Mouse (Mus musculus) T-helper 17 cell (primary cell): ENCODE measurements around the gene Arsb.

Source experiments
- in situ Hi-C, 2 experiments: fragments of 300-600 bp; cut with MboI, MseI; formaldehyde crosslinking; loops; 1 replicate in 1 of 2; 2 replicates in 1 of 2; pipeline ENCODE4 v1.15.1; 2025; ENCODE audit warnings: high pct_unique_total_duplicates in 2 of 2

The Arsb gene

DNA sequence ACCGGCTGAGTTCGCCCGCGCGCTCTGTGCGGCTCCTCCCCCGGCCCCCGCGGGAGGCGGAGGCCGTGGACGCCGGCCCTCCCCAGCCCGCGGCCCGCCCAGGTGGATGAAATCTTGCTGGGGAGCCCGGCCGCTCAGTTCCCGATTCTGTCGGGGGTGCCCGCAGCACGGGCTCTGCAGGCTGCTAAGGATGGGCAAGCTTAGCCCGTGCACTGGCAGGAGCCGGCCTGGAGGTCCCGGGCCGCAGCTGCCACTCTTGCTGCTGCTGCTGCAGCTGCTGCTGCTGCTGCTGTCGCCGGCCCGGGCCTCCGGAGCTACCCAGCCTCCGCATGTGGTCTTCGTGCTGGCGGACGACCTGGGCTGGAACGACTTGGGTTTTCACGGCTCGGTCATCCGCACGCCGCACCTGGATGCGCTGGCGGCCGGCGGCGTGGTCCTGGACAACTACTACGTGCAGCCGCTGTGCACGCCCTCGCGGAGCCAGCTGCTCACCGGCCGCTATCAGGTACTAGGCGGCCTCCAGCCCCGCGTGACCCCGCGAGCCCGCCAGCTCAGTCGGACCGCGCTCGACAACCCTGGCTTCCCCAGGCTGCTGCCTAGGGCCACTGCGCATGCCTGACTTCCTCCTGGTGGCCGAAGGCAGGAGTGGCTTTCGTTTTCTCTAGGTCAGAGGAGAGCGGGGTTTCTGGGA lies at the start of gene Arsb:
Gene Arsb, plus strand, starts transcription at position 43 of the 691 bp plus-strand sequence.
- in situ Hi-C loops = loop anchor here in 1 of 2 experiments (10.0 kb wide), 1 partner anchor 427 kb away; no protein-coding TSS in a partner anchor

DNA sequence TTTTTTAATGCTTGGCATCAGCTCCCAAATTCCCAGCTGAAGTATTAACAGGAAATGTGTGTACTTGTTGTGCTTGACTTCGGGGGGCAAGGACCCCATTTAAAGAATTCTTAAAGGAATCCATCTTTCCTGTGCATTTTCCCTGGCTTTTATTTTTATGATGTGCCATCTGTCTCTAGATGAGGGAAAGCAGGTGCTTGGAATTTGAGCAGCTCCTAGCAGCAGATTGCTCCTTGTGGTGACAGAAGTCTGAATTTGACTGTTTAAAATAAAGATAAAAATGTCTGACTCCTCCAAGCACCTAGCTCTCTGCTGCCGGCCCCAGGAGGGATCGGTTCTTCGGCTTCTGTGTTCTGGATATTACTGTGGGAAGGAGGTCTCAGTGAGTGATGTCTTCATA lies 49.5 kb upstream of the Arsb start:
- in situ Hi-C loops = loop anchor here in 1 of 2 experiments (25.0 kb wide), 1 partner anchor 1135 kb away; the partner anchor contains the start of gene Spz1

DNA sequence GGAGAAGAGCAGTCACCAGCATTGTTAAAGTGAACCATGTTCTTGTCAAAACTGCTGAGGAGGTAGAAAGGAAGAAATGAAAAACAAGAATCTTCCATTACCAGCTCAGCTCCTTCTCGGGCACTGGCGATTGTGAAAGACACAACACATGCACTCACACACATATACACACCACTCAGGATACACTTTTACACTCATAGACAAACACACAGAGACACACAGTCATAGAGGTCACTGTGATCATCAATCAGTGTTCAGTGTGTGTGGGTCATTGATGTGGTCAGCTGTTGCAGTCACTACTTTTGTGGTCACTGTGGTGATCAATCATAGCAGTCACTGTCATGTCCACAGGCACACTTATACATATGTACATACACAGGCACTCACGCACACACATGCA lies 48.0 kb upstream of the Arsb start:
- in situ Hi-C loops = loop anchor here in 1 of 2 experiments (25.0 kb wide), 1 partner anchor 1136 kb away; the partner anchor contains the start of gene Spz1

DNA sequence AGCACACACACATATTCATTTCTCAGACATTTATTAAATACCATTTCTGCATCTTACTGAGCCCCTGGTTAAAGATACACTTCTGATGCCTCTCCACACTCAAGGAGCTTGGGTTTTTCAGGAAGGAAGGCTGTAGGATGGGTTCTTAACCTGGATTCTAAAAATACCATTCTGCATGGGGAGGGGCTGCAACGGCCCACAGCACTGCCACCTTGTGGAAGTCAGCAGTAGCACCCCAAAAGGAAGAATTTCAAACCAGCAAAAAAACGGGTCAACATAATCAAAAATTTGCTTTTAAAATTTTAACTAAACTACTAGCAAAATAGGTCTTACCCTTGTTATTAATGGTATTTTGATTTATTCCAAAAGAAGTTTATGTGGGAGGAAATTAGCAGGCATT lies 47.2 kb upstream of the Arsb start:
- in situ Hi-C loops = loop anchor here in 1 of 2 experiments (25.0 kb wide), 1 partner anchor 1137 kb away; the partner anchor contains the start of gene Spz1

DNA sequence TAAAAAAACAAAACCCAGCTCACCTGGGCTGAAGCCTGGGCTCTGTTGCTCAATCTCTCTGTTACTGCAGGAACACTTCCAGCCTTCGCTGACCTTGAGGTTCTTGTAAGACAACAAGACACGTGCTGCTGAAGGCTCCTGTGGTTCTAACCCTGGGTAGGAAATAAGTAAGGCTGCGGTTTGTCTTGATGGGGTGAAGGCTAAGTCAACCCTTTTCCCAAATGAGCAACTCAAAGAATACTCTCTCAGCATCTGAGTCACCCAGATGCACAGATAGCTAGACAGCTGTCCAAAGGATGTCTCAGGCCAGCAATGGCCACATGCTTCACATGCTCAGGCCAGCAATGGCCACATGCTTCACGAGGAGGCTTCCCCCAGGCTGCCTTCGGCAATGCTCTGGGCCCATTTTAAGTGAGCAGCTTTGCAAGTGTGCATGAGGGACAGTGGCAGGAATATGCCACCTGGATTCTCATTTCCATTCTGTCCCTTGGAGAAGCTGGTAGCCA lies 36.2 kb upstream of the Arsb start:
- in situ Hi-C loops = no loop called here

DNA sequence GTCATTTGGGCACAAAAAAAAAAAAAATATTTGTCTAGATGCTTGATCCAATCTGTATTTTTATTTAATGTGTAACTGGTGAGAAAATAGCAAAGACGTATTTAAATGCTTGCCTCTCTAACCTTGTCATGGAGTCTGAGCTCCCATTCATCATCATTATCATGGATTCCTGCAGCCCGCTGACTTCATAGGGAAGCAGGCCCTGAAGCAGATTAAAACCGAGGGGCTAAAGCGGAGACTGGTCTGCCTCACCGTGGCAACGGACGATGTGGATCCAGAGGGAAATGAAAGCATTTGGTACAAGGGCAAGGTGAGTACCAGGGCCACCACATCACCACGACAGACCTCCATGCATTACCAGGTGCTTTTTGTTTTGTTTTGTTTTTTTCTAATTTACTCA lies 27.3 kb upstream of the Arsb start:
- in situ Hi-C loops = no loop called here

DNA sequence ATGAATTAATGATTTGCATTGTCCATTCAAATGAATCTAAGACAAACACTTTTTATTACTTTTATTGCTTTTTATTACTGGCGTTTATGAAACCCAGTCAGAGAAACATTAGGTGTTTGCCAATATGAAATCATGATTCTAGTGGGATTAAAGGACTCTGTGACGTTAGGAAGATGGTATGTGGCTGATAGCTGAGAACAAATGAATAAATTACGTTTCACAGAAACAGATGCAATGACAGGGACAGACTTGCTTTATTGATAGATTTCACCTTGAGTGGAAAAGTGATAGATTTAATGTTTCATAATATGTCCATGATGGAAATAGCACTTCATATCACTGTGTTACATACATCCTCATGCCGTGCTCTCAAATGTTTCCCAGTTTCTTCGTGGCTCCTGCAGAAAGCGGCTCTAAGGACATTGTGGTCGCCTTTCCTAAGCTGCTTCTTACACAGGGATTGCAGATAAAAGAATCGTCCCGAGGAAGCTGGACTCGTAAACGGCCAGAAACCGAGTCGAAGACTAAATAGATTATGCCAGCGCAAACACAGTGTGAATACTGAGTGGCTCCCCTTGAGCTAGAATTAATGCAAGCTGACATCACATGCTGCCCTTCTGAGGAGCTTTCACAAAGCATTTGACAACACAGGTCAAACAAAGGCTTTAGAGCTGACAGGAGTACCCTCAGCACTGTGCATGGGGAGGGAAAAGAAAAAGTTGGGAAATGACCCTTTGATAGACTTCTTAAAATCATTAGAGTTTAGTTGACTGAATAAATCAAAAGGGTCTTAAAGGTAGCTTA lies 18.6 kb upstream of the Arsb start:
- in situ Hi-C loops = no loop called here

DNA sequence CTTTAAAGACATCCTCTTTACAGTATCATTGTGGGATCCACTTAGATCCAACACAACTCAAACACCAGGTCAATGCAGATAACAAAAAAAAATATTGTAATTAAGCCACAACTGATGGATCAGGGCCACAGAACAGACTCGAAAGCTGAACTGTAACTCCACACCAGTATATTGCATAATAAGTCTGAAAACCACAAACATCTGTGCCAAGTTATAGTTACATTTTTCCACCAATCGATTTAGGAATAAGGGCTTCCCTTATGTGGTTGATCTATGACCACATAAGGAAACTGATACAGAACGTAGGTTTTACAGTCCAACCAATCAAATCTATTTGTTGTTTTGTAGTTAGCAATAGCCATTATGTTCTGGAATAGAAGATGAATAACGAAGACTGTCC lies 16.3 kb upstream of the Arsb start:
- in situ Hi-C loops = no loop called here

DNA sequence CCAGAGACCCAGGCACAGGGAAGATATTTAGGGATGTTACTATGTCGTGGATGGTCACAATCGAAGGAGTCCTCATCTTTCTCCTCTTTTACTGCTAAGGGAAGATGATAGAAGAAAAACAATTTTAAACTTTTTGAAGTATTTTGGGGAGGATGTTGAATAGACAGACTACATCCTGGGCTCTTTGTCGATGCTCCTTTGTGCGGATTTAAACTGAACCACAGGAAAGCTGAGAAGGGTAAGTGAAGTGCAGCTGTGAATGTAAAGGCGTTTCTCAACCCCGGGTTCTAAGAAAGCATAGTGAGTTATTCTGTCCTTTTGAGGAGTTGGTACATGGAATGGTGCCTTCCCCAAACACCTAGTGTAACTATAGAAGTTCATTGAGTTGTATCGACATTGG lies 14.8 kb upstream of the Arsb start:
- in situ Hi-C loops = no loop called here

DNA sequence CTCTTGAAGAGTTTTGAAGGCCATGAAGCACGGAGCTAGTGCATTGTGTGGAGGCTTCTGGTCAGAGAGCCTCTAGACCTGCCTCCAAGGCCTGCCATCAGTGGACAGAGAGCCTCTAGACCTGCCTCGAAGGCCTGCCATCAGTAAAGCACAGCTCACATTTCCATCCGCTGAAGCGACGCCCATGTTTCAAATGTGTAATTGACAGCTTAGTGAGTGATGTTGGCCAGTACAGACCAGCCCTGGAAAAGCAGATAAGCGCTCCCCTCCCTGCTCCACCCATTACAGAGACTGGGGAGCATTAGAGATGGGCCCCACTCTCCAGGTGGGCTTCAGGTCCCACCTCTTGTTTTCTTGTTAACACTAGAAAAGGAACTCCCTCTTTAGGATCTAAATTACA lies 13.9 kb upstream of the Arsb start:
- in situ Hi-C loops = no loop called here

DNA sequence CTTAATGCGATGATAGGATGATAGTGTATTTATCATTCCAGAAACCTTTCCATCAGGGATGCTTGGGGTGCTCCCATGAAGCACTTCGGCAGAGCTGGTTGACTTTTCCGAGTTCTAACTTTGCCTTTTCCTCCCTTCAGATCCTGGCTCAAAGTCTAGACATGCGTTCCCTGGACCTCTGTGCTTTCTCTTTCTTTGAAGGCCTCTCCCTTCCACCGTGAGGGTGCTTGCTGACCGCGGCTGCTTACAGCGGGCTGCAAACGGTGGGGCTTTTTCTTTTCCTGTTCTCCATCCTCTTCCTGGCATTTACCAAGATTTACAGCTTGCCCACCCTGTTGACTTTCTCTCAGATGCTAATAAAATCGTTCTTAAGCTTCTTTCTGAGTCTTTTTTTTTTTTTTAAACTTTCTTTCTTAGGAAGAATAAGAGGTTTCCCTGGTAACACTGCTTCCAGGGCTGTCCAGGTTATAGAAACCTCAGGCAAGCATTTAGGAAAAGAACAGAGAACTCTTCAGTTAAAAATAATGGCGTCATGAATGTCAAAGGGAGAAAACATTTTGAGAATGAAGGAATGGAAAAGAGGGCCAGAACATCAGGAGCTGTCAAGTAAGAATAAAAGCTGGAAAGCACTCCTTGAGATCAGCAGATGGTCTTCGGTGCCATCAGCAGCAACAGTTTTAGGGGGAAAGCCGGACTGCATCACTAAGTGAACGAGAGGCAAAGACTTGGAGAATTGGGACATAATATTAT lies 13.1 kb upstream of the Arsb start:
- in situ Hi-C loops = no loop called here

DNA sequence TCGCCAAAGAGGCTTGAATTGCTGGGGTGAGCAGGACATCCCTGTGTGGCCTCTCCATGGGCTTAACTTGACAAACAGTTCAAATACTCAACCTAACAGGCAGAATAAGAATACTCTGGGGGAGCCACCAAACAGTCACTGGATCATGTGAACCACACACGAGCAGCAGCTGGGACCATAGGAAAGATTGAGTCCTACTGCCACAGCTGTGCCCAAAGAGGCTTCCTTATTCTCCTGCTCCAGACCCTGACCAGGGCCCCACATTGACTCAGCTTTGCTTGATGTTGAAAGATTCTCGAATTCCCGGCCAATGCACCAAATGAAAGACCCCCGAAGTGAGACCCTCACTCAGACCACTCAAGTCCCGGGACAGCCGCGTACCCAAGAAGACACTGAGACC lies 9.6 kb upstream of the Arsb start:
- in situ Hi-C loops = no loop called here

DNA sequence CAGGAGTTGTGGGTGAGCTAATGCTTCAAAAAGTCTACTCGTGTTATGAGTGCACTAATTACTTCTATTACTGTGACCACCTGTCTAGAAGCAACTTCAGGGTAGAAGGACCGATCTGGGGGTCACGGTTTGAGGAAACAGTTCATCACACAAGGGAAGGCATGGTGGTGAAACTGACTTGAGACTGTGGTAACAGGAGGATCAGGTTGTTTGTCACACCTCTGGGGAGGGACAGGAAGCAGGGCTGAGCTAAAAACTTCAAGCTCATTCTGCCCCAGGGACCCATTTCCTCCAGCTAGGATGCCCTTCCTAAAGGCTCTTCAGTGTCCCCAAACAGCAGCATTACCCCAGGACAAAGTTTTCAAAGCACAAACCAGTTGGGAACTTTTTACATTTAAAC lies 8.6 kb upstream of the Arsb start:
- in situ Hi-C loops = no loop called here

DNA sequence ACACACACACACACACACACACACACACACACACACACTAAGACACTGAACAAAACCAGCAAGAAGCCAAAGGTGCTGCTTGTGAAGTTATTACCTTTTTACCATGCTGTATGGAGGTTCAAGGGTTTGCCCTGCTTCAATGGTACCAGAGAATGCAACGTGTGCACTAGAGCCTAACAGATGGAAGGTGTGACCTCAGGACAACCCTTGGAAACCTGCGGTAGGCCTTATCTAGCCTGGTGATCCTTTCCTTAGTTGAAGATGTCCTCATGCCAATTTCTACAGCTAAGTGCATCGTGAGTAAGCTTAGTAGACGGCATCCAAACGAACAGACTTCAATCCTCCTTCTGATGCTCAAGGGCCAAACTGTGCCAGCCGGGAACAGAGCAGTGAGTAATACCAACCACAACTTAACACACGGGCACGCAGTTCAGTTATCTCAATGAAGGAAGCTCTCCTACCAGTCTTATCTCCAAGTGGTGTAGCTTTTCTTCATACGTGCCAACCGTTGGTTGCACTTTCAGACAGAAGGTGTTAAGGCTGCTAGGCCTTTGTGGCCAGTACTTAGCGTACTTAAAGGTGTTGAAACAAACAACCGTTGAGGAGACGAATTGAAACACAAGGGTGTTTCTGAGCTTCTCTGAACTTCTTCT lies 7.0 kb upstream of the Arsb start:
- in situ Hi-C loops = no loop called here

DNA sequence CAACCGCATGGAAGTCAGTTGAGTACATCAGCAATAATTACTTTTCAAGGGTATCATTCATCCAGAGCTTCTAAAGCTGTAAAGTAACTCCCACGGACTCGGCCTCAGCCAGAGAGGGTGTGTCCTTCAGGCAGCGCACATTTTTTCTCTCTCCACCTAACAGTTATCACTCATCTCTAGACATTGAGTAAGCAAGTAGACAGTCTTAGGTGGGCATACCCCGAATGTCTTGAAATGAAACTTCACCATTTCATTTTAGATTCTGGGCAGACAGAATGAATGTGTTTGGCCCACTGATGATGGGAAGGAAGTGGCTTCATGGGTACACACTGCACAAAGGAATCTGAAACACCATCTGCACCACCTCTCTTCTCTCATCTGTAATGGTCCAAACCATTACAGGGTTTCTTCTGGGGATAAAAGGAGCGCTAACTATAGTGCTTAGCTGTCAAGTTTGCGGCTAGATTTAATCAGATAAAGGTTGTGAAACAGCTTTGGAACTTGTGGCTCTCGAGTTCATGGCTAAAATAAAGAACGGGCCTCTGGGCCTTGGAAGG lies 321 bp upstream of the Arsb start:
- in situ Hi-C loops = loop anchor here in 1 of 2 experiments (10.0 kb wide), 1 partner anchor 426 kb away; no protein-coding TSS in a partner anchor

DNA sequence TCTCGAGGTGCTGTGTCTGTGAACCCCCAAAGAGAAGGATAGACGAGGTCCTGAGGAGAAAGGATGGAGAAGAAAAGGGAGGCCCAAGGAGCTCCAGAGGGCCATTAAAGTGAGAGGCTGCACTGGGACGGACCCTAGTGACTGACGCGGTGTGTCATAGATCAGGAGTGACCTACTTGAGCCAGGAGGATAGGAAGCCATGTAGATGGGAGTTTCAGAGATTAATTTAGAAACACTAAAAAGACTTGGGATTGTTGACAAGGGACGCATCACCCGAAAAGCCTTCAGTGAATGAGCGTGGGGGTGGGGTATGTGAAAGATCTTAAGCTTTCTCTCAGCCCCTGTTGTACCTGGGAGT lies 828 bp downstream of the Arsb start:
- in situ Hi-C loops = loop anchor here in 1 of 2 experiments (10.0 kb wide), 1 partner anchor 427 kb away; no protein-coding TSS in a partner anchor

DNA sequence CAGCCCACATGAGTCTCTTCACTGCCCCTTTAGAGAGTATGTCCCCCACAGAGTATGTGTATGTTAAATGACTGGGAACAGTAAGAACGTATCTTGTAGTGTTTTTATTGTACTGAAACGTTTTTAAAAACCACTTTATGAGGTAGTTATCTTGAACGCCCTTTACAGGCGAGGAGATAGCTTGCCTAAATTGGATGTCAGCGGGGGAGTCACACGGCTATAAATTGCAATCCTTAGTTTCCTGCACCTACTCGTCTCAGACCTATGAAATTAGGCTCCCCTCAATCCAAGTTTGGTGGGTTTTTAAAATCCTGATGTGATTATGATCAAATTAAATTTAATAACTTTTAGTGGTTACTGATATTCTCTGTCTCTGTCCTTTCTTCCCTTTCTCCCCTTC lies 1.4 kb downstream of the Arsb start:
- in situ Hi-C loops = loop anchor here in 1 of 2 experiments (10.0 kb wide), 1 partner anchor 428 kb away; no protein-coding TSS in a partner anchor

DNA sequence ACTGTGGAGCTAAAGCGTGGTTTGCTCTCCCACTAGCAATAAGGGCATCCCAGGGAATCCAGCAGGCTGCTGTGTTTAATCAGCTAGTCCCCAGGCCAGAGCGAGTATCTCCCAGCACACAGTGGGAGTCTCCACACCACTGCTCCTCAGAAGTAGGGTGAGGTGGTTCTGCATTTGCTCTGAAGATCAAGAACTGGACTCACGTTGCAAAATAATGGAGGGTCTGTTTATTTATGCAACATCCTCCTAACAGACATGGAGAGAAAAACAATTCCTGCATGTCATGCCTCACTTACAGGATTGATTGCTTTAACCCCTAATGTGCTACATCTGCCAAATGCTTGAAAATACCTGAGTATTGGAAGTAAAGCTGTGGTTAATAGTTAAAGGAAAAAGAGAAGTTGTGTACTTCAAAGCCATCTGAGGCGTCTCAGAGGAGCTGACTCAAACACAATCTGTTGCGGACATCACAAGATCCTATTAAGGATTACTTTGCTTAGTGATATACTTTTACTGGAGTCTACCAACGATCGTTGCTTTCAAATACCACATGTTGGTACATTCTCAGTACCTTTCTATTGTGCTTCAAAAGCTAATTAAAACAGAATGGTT lies 2.4 kb downstream of the Arsb start:
- in situ Hi-C loops = loop anchor here in 1 of 2 experiments (10.0 kb wide), 1 partner anchor 429 kb away; no protein-coding TSS in a partner anchor

DNA sequence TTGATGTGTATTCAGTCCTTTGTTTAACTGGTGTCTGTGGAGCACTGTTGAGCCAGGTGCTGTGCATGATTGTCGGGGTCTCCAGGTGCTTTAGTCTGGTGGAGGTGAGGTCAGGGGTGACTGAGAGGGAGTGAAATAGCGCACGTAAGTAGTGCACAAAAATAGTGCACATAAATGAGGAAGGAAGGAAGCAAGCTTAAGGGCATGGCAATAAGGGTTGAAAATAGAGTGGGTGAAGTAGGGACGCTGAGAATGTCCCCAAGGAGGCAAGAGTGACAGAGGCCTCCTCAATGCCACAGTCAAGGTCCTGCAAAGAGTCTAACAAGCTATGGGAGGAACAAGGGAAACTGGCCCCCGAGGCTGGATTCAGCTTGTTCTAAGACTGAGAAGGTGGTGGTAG lies 11.4 kb downstream of the Arsb start:
- in situ Hi-C loops = loop anchor here in 1 of 2 experiments (5.0 kb wide), 1 partner anchor 284 kb away; no protein-coding TSS in a partner anchor

DNA sequence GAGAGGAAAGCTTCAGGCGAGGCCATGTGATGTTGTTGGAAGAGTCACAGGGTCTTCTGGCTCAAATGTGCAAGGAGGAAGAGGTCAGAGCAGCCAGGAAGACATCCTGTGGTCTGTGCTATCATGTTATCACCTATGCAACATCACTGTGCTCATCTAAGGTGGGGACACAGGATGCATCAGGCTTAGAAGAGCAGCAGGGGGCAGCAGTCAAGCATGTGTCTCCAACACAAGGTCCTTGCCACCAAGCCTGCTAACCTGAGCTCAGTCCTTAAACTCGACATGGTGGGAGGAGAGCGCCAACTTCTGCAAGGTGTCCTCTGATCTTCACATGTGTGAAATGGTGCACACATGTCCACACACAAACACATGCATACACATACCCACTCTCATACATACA lies 13.9 kb downstream of the Arsb start:
- in situ Hi-C loops = loop anchor here in 1 of 2 experiments (5.0 kb wide), 1 partner anchor 272 kb away; the partner anchor contains the start of gene Lhfpl2
